Mouse (Mus musculus) CH12.LX (cell line): Measurements from ENCODE around the gene C130074G19Rik. TPM values are rescaled to one million over a fixed set of nuclear protein-coding genes. Genes with fewer than 3 reads are reported as not detected.

ENCODE experiments used
- polyA plus RNA-seq: library from polyadenylated mRNA; unstranded; fragments of >175 nt; gene quantifications from 2 replicates; pipeline ENCODE4 v1.2.1, GENCODE M21; 2012; ENCODE audit warnings: low read depth; ENCODE audit not compliant: insufficient read length
- total RNA-seq, 2 experiments: library from RNA; depleted of rRNA; stranded (reverse); fragments of 300-350 nt in 1 of 2; fragments of >200 nt in 1 of 2; gene quantifications; 2 replicates each; pipeline ENCODE4 v1.2.3; 2012 to 2014

Gene C130074G19Rik
- total and polyA plus RNA-seq, 3 experiments = not detected

Other genes with a start within 250 kb of the C130074G19Rik start
- gene Hlx, start 150.6 kb downstream of the C130074G19Rik start, total RNA-seq (2012; rRNA removed) = 0.64 and 0.80 TPM in 2 replicates
- gene Hlx, start 150.6 kb downstream of the C130074G19Rik start, total RNA-seq (2014; rRNA removed) = 0.34 and 0.38 TPM in 2 replicates
- gene Hlx, start 150.6 kb downstream of the C130074G19Rik start, polyA plus RNA-seq = 1.1 and 2.4 TPM in 2 replicates
- gene Marc1, start 71.9 kb downstream of the C130074G19Rik start, total RNA-seq (2012; rRNA removed) = not detected in 2 replicates
- gene Marc1, start 71.9 kb downstream of the C130074G19Rik start, total RNA-seq (2014; rRNA removed) = not detected in 2 replicates
- not detected in 2 replicates for gene Marc1, start 71.9 kb downstream of the C130074G19Rik start, polyA plus RNA-seq
- 49.7 and 55.0 TPM in 2 replicates for gene Marc2, start 36.8 kb downstream of the C130074G19Rik start, total RNA-seq (2012; rRNA removed)
- gene Marc2, start 36.8 kb downstream of the C130074G19Rik start, total RNA-seq (2014; rRNA removed) = 54.8 and 63.5 TPM in 2 replicates
- 129 and 155 TPM in 2 replicates for gene Marc2, start 36.8 kb downstream of the C130074G19Rik start, polyA plus RNA-seq
- not detected in 2 replicates for gene Mark1, start 116.4 kb upstream of the C130074G19Rik start, total RNA-seq (2012; rRNA removed)
- gene Mark1, start 116.4 kb upstream of the C130074G19Rik start, total RNA-seq (2014; rRNA removed) = not detected in 2 replicates
- gene Mark1, start 116.4 kb upstream of the C130074G19Rik start, polyA plus RNA-seq = not detected in 2 replicates